Mouse (Mus musculus): ENCODE results near the gene Unc119.
A peak's percentile ranks its signal among the peaks of the same experiment; 100 is the strongest.

The Unc119 gene

GRCm38 (mm10) chr11:78343381-78344327 is at the start of gene Unc119:
Unc119 (plus strand) TSS chr11:78343482.
- DNase-seq (ENCODE audit: low spot score): peak; percentile 86

- DNase-seq (ENCODE audit: low spot score): no peak
Measured at GRCm38 (mm10) chr11:78294585-78294984, 48.7 kb upstream of the Unc119 start.

GRCm38 (mm10) chr11:78300917-78301316 is 42.4 kb upstream of the Unc119 start:
- no peak for DNase-seq (ENCODE audit: low spot score)

DNA sequence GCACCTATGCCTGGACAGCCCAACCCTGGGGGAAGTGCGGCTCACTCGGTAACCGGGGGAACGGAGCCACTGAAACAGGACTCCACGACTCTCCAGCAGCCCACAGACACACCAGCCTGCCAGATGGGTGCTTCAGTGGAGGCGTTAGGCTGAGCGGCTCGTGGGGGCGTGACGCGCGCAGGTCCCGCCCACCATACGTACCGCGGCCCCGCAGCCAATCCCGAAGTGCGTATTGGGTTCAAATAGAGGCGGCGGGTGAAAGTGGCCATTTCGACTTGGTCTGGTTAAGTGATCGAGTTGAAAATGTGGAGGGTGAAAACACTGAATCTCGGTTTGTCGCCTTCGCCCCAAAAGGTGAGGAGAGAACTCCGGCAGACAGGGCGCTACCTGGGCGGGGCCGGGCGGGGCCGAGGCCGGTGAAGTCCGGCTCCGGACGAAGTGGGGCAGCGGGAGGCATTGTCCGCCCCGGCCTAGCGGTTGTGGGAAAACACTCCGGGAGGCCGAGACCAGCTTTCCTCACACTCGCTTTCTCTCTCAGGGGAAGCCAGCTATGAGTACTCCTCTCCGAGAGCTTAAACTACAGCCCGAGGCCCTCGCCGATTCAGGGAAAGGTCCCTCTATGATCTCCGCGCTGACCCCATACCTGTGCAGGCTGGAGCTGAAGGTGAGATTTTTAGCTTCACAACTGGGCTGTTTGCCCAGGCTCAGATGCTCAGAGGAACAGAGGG is 41.8 kb upstream of the Unc119 start, which contains the start of gene Spag5:
Spag5 (plus strand) TSS at position 173 of the 728 bp plus-strand sequence.
- peak; percentile 95 for DNase-seq (ENCODE audit: low spot score)

DNA sequence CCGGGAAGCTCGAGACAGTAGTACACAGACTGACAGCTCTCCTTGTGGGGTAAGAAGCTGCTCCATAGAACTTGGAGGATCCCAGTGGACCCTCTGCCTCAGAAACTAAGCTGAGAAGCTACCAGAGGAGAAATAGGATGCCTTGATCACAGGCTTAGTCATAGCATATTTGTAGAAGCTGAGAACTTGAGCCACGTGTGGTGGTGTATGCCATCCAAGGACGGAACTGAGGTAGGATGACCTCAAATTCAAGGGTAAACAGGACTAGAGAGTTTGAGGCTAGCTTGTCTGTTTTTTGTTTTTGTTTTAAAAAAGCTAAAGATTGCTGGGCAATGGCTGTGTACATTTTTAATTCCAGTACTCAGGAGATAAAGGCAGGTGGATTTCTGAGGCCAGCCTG is 38.0 kb upstream of the Unc119 start:
- no peak for DNase-seq (ENCODE audit: low spot score)

DNA sequence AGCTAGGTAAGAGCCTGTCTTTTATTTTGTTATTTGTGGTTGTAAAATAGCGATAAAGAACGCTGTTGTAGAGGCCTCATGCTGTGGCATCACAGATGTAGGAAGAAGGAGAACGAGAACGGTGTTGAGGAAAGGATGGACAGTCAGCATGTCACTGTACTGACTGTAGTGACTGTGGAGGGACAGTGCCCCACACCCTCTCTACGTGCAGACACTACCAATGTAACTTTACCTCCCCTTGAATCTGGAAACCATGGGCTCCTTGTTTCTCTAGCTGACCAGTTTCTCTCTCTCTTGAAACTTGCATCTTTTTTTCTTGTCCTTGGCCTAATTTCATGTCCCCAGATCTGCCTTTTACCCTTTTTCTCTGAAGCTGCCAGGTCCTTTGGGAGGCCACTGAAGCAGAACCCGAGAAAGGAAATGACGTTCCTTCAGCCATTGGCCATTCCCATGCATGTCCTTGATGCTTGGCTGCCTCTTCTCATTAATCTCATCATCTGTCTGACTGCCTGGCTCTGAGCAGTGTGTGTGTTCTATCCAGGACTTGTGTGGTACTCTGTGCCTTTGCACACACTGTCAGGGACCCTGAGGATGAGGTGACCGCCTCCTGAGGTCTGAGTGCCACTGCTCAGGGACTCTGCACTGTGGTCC is 32.3 kb upstream of the Unc119 start:
- no peak for DNase-seq (ENCODE audit: low spot score)

DNA sequence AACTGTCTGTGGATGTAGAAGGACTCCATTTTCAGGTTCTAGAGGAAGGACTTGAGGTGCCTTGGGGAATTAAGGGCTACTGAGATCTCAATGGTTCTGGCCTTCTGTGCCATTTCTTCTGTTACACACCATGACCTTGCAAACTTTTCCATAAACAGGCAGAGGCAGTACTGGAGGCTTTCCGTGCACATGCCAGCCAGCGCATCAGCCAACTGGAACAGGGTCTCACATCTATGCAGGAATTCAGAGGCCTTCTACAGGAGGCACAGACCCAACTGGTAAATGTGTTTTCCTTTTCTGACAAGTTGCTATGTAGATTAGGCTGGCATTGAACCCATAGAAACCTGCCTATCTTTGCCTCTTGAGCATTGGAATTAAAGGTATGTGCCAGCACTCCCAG is 29.6 kb upstream of the Unc119 start:
- DNase-seq (ENCODE audit: low spot score): no peak

GRCm38 (mm10) chr11:78318411-78318810 is 24.9 kb upstream of the Unc119 start:
- DNase-seq (ENCODE audit: low spot score): no peak

GRCm38 (mm10) chr11:78322076-78322831 is 21.0 kb upstream of the Unc119 start:
- DNase-seq (ENCODE audit: low spot score): no peak

GRCm38 (mm10) chr11:78322860-78323259 is 20.4 kb upstream of the Unc119 start, which contains the start of gene Aldoc:
Aldoc (plus strand) TSS chr11:78322968.
- DNase-seq (ENCODE audit: low spot score): peak; percentile 82

DNA sequence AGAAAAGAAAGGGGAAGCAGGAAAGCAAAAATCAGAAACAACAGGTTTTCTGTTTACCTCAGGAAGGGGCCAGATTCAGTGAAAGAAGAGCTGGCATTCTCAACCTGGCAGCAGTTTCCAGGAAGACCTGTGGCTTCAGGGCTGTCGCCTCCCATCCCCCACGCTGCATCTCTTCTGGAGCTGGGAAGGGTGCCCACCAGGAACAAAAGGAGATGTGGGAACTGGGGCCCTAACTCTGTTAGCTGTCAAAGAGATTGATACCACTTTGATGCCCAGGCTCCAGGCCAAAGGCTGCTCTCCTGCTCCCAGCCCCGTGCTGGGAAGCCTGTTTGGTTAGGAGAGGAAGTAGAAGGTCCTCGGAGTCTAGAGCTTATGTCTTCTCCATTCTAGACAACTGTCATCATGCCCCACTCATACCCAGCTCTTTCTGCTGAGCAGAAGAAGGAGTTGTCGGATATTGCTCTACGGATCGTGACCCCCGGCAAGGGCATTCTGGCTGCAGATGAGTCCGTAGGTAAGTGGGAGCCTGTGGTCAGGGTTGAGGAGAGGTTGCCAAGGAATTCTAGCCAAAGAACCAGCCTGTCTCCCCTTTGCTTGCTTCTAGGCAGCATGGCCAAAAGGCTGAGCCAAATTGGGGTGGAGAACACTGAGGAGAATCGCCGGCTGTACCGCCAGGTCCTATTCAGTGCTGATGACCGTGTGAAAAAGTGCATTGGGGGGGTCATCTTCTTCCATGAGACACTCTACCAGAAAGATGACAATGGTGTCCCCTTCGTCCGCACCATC is 19.1 kb upstream of the Unc119 start:
- DNase-seq (ENCODE audit: low spot score): no peak

DNA sequence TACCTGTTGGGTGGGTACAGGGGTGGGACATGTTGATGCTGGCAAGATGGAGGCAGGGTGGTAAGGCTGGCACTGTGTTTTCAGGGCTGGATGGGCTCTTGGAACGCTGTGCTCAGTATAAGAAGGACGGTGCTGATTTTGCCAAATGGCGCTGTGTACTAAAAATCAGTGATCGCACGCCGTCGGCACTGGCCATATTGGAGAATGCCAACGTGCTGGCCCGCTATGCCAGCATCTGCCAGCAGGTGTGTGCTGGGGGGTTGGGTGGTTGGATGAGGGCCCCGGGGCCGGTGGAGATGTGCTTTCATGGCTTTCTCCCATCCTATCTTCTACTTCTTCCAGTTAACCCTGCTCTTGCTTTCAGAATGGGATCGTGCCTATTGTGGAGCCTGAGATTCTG is 18.3 kb upstream of the Unc119 start:
- DNase-seq (ENCODE audit: low spot score): no peak

DNA sequence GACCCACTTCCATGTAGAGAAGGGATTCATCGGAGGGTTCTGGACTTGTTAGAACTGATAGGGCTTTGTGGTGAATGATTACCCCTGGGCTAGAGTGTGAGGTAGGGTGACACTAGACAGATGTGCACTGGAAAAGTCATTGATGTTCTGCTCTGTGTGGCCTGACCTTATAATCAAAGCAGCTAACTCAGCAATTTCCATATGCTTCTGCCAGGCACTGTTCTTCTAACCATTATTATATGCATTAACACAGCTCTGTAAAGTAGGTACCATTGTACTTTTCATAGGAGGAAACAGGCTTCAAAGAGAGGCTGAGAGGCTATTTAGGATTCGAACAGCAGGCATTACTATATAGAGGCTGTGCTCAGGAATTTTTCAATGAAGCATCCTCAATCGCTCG is 16.1 kb upstream of the Unc119 start:
- DNase-seq (ENCODE audit: low spot score): no peak

DNA sequence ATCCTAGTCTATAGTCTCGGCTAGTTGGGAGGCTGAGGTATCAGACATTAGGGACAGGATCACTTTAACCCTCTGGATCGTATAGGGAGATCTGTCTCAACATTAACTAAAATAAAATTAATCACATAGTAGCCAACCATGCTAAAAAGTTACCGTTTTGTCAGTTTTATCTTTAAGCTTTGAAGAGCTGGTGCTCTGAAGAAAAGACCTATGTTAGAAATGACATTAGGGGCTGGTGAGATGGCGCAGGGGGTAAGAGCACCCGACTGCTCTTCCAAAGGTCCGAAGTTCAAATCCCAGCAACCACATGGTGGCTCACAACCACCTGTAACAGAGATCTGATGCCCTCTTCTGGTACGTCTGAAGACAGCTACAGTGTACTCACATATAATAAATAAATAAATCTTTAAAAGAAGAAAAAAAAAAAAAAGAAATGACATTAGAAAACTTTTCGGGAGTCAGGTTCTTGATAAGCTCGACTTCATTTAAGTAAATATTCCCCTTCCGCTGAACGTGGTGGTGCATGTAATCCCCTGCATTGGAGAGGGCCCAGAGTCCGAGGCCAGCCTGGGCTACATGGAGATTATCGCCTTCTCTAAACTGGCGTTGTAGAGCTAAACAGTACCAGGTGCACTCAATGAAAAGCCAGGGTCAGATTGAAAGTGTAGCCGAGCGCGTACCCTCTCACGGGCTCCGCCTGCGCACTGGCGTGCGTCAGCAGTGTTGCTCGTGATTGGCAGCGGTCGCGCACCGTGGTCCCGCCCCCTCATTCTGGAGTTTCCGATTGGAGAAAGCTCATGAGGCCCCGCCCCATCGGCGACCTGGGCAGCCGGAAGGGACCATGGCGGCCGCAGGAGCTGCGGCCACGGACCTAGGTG is 15.4 kb upstream of the Unc119 start, which contains the start of gene Pigs:
Pigs (plus strand) TSS at position 782 of the 878 bp plus-strand sequence.
- peak; percentile 98 for DNase-seq (ENCODE audit: low spot score)

DNA sequence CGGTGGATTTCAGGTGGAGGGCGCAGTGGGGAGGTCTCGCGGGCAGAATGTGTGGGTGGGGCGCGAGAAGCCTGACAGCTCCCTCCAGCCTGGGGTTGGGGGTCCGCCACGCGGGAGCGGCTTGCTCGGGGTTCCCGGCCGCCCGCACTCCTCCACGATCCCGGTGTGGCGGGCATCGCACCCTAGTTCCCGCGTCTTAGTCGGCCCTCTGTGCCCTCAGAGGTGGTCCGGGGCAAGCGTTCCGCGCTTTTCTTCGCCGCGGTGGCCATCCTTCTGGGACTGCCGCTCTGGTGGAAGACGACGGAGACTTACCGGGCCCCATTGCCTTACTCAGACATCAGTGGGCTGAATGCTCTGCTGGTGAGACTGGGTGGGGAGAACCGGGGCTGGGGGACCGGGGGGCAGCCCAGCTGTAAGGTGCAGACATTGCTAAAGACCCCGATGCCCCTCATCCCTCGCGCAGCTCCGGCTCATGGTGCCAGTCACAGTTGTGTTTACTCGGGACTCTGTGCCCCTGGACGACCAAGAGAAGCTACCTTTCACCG is 14.7 kb upstream of the Unc119 start:
- DNase-seq (ENCODE audit: low spot score): no peak

DNA sequence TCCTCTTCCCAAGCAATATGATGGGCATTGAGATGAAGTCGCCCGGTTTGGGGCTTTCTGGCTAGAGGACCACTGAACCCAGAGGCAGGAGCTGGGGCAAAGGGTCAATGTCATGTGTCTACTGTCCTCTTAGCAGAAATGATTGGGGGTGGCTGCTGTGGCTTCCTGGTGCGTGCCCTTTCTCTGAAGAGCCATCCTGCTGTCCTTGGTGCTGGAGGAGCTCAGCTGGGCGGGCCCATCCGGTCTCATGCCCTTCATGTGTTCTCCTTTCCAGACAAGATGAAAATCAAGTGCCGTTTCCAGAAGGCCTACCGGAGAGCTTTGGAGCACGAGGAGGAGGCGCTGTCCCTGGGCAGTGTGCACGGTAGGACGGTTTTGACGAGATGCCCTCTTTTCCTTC is 10.6 kb upstream of the Unc119 start:
- no peak for DNase-seq (ENCODE audit: low spot score)

DNA sequence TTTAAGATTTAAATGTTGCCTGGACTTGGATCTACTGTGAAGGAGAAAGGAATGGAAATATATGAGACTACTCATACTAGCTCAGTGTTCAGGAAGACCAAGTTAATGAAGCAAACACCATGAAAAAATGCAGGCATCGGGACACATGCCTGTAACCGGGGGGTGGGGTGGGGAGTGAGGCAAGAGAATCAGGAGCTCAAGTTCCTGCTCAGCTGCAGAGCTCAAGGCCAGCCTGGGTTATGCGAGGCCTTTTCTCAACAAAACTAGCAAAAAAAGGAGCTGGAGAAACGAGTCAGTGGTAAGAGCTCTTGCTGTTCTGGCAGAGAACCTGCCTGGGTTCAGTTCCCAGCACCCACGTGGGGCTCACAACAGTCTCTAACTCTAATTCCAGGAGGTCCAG is 9.3 kb upstream of the Unc119 start:
- no peak for DNase-seq (ENCODE audit: low spot score)

- DNase-seq (ENCODE audit: low spot score): no peak
Measured at GRCm38 (mm10) chr11:78337040-78337439, 6.2 kb upstream of the Unc119 start.

GRCm38 (mm10) chr11:78341702-78342101 is 1.6 kb upstream of the Unc119 start:
- DNase-seq (ENCODE audit: low spot score): no peak

Measured in embryo, embryonic 10.5 days (tissue).